Mouse (Mus musculus): ENCODE data around the gene Naa11. TPM values are rescaled to one million over a fixed set of nuclear protein-coding genes. Genes with fewer than 3 reads are reported as not detected.
A peak's percentile ranks its signal among the peaks of the same experiment; 100 is the strongest.

The Naa11 gene
- total and polyA plus RNA-seq, 2 experiments from 2014 or later, result 0.04 TPM; not detected in 1

DNA sequence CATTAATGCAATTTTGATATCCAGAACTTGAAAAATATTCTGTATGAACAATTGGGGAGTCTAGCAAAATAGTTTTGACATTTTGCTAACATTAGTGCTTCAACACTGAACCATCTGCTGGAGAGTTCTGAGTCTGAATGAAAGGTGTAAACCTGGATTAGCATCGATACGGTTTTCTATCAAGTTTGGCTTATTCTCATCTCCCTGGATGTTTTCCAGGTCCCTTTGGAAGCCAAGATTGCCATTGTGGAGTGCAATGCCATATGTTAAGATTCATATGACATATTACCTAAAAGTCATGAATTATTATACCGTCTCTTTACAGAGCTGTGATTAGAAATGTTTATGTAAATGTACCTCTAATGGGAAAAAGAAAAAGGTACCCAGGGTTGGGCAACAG lies 21.5 kb upstream of the Naa11 start:
- ATAC-seq (ENCODE audit: insufficient read depth, low read depth) (no peak), DNase-seq (ENCODE audit: low spot score) (no peak)
- H3K4me3 ChIP-seq (ENCODE audit: low read depth, low read length), result no peak overlapping the region
- H3K36me3 ChIP-seq (replicated peaks; ENCODE audit: control insufficient read depth, insufficient read depth, low read length), result no peaks in the 10 kb centered on the region
- no peak overlapping the region for H3K27ac ChIP-seq (ENCODE audit: low read depth)
- no peak overlapping the region for H3K9ac ChIP-seq (replicated peaks; ENCODE audit: low read depth, low read length)
- H3K4me1 ChIP-seq (ENCODE audit: control insufficient read depth, insufficient read depth), result no peaks in the 10 kb centered on the region
- H3K27me3 ChIP-seq (ENCODE audit: control insufficient read depth, insufficient read depth, low read length), result no peaks in the 10 kb centered on the region
- no peaks in the 10 kb centered on the region for H3K9me3 ChIP-seq (replicated peaks; ENCODE audit: control insufficient read depth, low read length)
- TF ChIP-seq EP300 (IDR thresholded peaks at IDR 0.05; ENCODE audit: low read depth), result no peak
- no peak for TF ChIP-seq CTCF (IDR thresholded peaks at IDR 0.05; ENCODE audit: low read depth)
- 82% methylated on average over 3 of the region's 3 CpGs for WGBS
- no peak overlapping the region for H3K4me2 ChIP-seq (ENCODE audit: low read depth, low read length)

DNA sequence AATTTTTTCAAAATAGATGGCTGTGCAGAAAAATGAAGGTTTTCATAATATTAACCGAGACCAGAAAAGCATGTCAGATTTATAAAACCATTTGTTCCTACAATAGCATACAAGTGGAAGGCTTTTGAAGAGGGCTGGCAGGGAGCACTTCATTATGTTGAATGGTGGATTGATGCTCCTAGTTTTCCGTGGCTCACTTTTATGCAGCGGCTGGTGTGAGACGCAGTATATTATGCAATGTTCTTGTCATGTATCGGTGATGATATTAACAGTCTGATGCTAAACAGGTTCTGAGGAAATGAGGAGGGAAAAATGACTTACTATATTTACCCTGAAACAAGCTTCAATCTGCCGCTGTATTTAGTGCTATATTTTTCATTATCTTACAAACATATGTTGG lies 18.0 kb upstream of the Naa11 start:
- H3K4me2 ChIP-seq (ENCODE audit: low read depth, low read length), result no peak overlapping the region
- DNase-seq (ENCODE audit: low spot score) (no peak), ATAC-seq (ENCODE audit: insufficient read depth, low read depth) (no peak)
- WGBS, result 80% methylated on average over 6 of the region's 6 CpGs
- no peak overlapping the region for H3K27ac ChIP-seq (ENCODE audit: low read depth)
- no peak for TF ChIP-seq EP300 (IDR thresholded peaks at IDR 0.05; ENCODE audit: low read depth)
- TF ChIP-seq CTCF (IDR thresholded peaks at IDR 0.05; ENCODE audit: low read depth), result no peak
- no peaks in the 10 kb centered on the region for H3K36me3 ChIP-seq (replicated peaks; ENCODE audit: control insufficient read depth, insufficient read depth, low read length)
- no peaks in the 10 kb centered on the region; the same call in 1 of the 2 replicates for H3K9me3 ChIP-seq (replicated peaks; ENCODE audit: control insufficient read depth, low read length)
- no peaks in the 10 kb centered on the region for H3K27me3 ChIP-seq (ENCODE audit: control insufficient read depth, insufficient read depth, low read length)
- no peaks in the 10 kb centered on the region for H3K4me1 ChIP-seq (ENCODE audit: control insufficient read depth, insufficient read depth)
- H3K9ac ChIP-seq (replicated peaks; ENCODE audit: low read depth, low read length), result no peak overlapping the region
- no peak overlapping the region for H3K4me3 ChIP-seq (ENCODE audit: low read depth, low read length)

DNA sequence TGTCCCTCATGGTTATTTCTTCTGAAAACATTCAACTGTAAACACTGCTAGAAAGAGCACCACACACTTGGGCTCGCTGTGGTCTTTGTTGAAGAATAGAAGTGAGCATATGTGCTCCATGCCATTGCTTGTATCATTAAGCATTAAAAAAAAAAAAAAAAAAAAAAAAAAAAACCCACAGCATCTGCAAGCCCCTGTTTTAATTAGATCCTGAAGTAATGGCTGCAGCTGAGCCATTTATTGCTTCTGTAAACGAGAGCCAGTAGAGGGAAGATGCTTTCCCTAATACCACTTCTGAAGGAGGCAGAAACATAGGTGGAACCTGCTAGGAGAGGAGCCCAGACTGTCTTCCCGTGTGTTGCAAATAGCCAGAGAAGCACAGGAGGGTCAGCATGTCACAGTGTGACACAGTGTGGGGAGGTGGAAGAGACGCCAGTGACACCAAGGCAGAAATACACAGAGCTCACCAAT lies 17.1 kb upstream of the Naa11 start:
- H3K27ac ChIP-seq (ENCODE audit: low read depth), result no peak overlapping the region
- H3K4me1 ChIP-seq (ENCODE audit: control insufficient read depth, insufficient read depth), result no peaks in the 10 kb centered on the region
- DNase-seq (ENCODE audit: low spot score) (no peak), ATAC-seq (ENCODE audit: insufficient read depth, low read depth) (no peak)
- H3K9me3 ChIP-seq (replicated peaks; ENCODE audit: control insufficient read depth, low read length), result no peaks in the 10 kb centered on the region; the same call in 1 of the 2 replicates
- no peak overlapping the region for H3K4me3 ChIP-seq (ENCODE audit: low read depth, low read length)
- H3K36me3 ChIP-seq (replicated peaks; ENCODE audit: control insufficient read depth, insufficient read depth, low read length), result no peaks in the 10 kb centered on the region
- H3K4me2 ChIP-seq (ENCODE audit: low read depth, low read length), result no peak overlapping the region
- H3K27me3 ChIP-seq (ENCODE audit: control insufficient read depth, insufficient read depth, low read length), result no peaks in the 10 kb centered on the region
- H3K9ac ChIP-seq (replicated peaks; ENCODE audit: low read depth, low read length), result no peak overlapping the region
- WGBS, result 66% methylated on average over 4 of the region's 4 CpGs
- TF ChIP-seq CTCF (IDR thresholded peaks at IDR 0.05; ENCODE audit: low read depth) (no peak), EP300 (IDR thresholded peaks at IDR 0.05; ENCODE audit: low read depth) (no peak)

DNA sequence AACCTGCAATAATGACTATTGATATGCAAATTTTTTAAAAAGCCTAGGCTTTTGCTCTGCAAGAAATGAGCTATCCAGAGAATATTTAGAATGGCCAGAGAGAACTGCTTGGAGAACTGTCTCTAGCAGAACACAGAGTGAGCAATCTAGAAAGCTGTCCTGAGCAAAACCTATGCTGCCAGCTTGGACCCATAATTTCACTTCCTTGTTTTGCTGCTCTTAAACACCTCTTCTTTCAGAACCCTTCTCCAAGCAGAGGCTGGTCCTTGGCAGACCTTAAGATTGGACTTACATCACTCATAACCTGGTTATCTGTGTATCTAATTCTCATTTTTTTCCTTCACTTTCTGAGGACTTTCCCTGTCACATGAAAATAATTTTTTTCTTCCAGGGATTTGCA lies 8.9 kb upstream of the Naa11 start:
- no peak for DNase-seq (ENCODE audit: low spot score)
- no peak overlapping the region for H3K27ac ChIP-seq (ENCODE audit: low read depth)
- H3K4me3 ChIP-seq (ENCODE audit: low read depth, low read length), result no peak overlapping the region
- H3K4me1 ChIP-seq (ENCODE audit: control insufficient read depth, insufficient read depth), result no peaks in the 10 kb centered on the region
- ATAC-seq (ENCODE audit: insufficient read depth, low read depth), result no peak
- no peak overlapping the region for H3K4me2 ChIP-seq (ENCODE audit: low read depth, low read length)
- H3K9me3 ChIP-seq (replicated peaks; ENCODE audit: control insufficient read depth, low read length), result no peaks in the 10 kb centered on the region
- TF ChIP-seq CTCF (IDR thresholded peaks at IDR 0.05; ENCODE audit: low read depth) (no peak), EP300 (IDR thresholded peaks at IDR 0.05; ENCODE audit: low read depth) (no peak)
- no peaks in the 10 kb centered on the region for H3K36me3 ChIP-seq (replicated peaks; ENCODE audit: control insufficient read depth, insufficient read depth, low read length)
- H3K27me3 ChIP-seq (ENCODE audit: control insufficient read depth, insufficient read depth, low read length), result no peaks in the 10 kb centered on the region
- no peak overlapping the region for H3K9ac ChIP-seq (replicated peaks; ENCODE audit: low read depth, low read length)

DNA sequence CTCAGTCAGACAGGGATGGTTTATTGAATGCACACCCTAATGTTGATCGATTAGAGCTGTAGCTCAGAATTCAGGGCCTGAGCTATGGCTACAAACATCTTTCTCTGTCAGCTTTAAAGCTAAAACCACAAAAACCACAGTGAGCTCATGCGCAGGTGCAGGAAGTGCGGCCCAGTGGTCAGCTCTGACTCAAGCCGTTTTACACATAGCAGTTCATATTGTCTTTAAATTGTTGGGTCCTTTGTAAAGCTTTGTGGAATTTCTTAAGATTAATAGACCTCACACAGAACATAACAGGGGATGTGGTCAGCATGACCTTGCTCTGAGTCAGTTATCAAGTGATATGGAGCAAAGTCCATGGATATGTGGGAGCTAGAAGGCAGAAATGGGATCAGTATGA lies 5.4 kb upstream of the Naa11 start:
- no peak overlapping the region for H3K27ac ChIP-seq (ENCODE audit: low read depth)
- WGBS, result 83% methylated on average over 4 of the region's 4 CpGs
- no peak overlapping the region for H3K9ac ChIP-seq (replicated peaks; ENCODE audit: low read depth, low read length)
- no peak overlapping the region for H3K4me2 ChIP-seq (ENCODE audit: low read depth, low read length)
- ATAC-seq (ENCODE audit: insufficient read depth, low read depth) (no peak), DNase-seq (ENCODE audit: low spot score) (no peak)
- no peak overlapping the region for H3K4me3 ChIP-seq (ENCODE audit: low read depth, low read length)
- H3K36me3 ChIP-seq (replicated peaks; ENCODE audit: control insufficient read depth, insufficient read depth, low read length), result no peaks in the 10 kb centered on the region
- no peaks in the 10 kb centered on the region for H3K4me1 ChIP-seq (ENCODE audit: control insufficient read depth, insufficient read depth)
- no peaks in the 10 kb centered on the region for H3K9me3 ChIP-seq (replicated peaks; ENCODE audit: control insufficient read depth, low read length)
- no peak for TF ChIP-seq CTCF (IDR thresholded peaks at IDR 0.05; ENCODE audit: low read depth)
- TF ChIP-seq EP300 (IDR thresholded peaks at IDR 0.05; ENCODE audit: low read depth), result no peak
- no peaks in the 10 kb centered on the region for H3K27me3 ChIP-seq (ENCODE audit: control insufficient read depth, insufficient read depth, low read length)

DNA sequence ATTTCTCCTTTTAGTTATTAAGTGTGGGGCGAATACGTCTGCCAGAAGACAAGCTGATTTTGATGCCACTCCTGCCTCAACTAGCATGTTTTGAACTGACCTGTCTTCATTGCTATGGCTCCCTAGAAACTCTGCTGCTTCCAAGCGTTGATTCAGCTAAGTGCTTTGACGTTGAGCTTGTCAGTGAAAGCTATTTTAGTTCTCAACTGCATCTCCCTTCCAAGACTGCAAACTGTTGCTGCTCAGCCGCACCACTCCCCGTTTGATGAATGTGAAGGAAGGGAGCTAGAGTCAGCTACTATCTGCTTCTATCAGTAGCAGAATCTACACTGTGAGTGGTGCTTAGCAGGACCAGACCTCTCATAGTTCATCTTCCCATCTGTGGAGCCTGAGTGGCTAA lies 4.6 kb downstream of the Naa11 start:
- ATAC-seq (ENCODE audit: insufficient read depth, low read depth), result no peak
- peak; percentile 21 for DNase-seq (ENCODE audit: low spot score)
- TF ChIP-seq CTCF (IDR thresholded peaks at IDR 0.05; ENCODE audit: low read depth), result no peak
- TF ChIP-seq EP300 (IDR thresholded peaks at IDR 0.05; ENCODE audit: low read depth), result no peak
- Histone ChIP-seq H3K36me3 (replicated peaks; ENCODE audit: control insufficient read depth, insufficient read depth, low read length) (no peaks in the 10 kb centered on the region), H3K9me3 (replicated peaks; ENCODE audit: control insufficient read depth, low read length) (no peaks in the 10 kb centered on the region), H3K4me3 (ENCODE audit: low read depth, low read length) (peak overlapping the region; percentile 34), H3K27ac (ENCODE audit: low read depth) (no peak overlapping the region), H3K4me1 (ENCODE audit: control insufficient read depth, insufficient read depth) (peaks cover 7% of the 10 kb centered on the region; the same call in 1 of the 2 replicates), H3K27me3 (ENCODE audit: control insufficient read depth, insufficient read depth, low read length) (no peaks in the 10 kb centered on the region), H3K9ac (replicated peaks; ENCODE audit: low read depth, low read length) (no peak overlapping the region), H3K4me2 (ENCODE audit: low read depth, low read length) (peak overlapping the region; percentile 48)
- WGBS, result 28% methylated on average over 6 of the region's 6 CpGs
